In genomic region chr10:120026437-120026836, GRCm38 (mm10) we compare ENCODE assay signal across 16 mouse cellular contexts.
DNase-seq lines count a peak whose midpoint lies in the region; ATAC-seq and TF ChIP-seq lines count a peak whose summit lies in the region.
"Had no signal": no experiment of that assay in that cellular context is flagged by ENCODE, and none has a peak within 500 bp of the region (broad histone marks: within the 10 kb centered on the region; RNA-seq: fewer than 3 reads in every experiment).

No protein-coding gene starts in this region.

- no peaks in the 10 kb centered on the region for H3K27me3 ChIP-seq in embryonic facial prominence, embryonic 14.5 days (replicated peaks; ENCODE audit: control insufficient read depth, insufficient read depth, low read length)
- H3K27me3 ChIP-seq in embryonic facial prominence, embryonic 10.5 days (replicated peaks; ENCODE audit: low read depth, poor library complexity, severe bottlenecking): no peaks in the 10 kb centered on the region
- no peaks in the 10 kb centered on the region for H3K27me3 ChIP-seq in midbrain, embryonic 14.5 days (ENCODE audit: control insufficient read depth, insufficient read depth, low read length)
- H3K27me3 ChIP-seq in midbrain, embryonic 11.5 days (ENCODE audit: control insufficient read depth, insufficient read depth, low read length): no peaks in the 10 kb centered on the region
- H3K27me3 ChIP-seq in forebrain, embryonic 16.5 days (replicated peaks; ENCODE audit: control insufficient read depth, insufficient read depth, low read length): no peaks in the 10 kb centered on the region
- no peaks in the 10 kb centered on the region for H3K27me3 ChIP-seq in neural tube, embryonic 15.5 days (replicated peaks)

- no peak overlapping the region for H3K4me2 ChIP-seq in embryonic facial prominence, embryonic 14.5 days (ENCODE audit: low read depth, low read length)
- no peak overlapping the region for H3K4me2 ChIP-seq in midbrain, embryonic 14.5 days (ENCODE audit: low read length)
- H3K4me2 ChIP-seq in midbrain, embryonic 11.5 days: no peak overlapping the region
- peak overlapping the region; percentile 35 for H3K4me2 ChIP-seq in forebrain, embryonic 16.5 days (ENCODE audit: low read length)
- H3K4me2 ChIP-seq in neural tube, embryonic 15.5 days: no peak overlapping the region
- H3K4me2 ChIP-seq: lung, embryonic 14.5 days had no signal

- peaks cover 3% of the 10 kb centered on the region; the same call in 1 of the 2 replicates for H3K4me1 ChIP-seq in embryonic facial prominence, embryonic 14.5 days (ENCODE audit: control insufficient read depth, insufficient read depth, low read length)
- H3K4me1 ChIP-seq in embryonic facial prominence, embryonic 10.5 days: no peaks in the 10 kb centered on the region
- H3K4me1 ChIP-seq in midbrain, embryonic 14.5 days (ENCODE audit: control insufficient read depth, insufficient read depth, low read length): 0 out of 2 replicates have a peak, but pooled peaks cover 6% of the 10 kb centered on the region
- H3K4me1 ChIP-seq in midbrain, embryonic 11.5 days (ENCODE audit: control insufficient read depth, insufficient read depth, low read length): no peaks in the 10 kb centered on the region
- H3K4me1 ChIP-seq in forebrain, embryonic 16.5 days (replicated peaks; ENCODE audit: control insufficient read depth, insufficient read depth, low read length): peaks cover 19% of the 10 kb centered on the region
- H3K4me1 ChIP-seq in neural tube, embryonic 15.5 days: 0 out of 2 replicates have a peak, but pooled peaks cover 7% of the 10 kb centered on the region
- no peaks in the 10 kb centered on the region for H3K4me1 ChIP-seq in lung, adult 2 months (ENCODE audit: control insufficient read depth, insufficient read depth, low read length)

- 58% methylated on average over 10 of the region's 10 CpGs for WGBS in embryonic facial prominence, embryonic 14.5 days
- WGBS in embryonic facial prominence, embryonic 10.5 days: 82% methylated on average over 10 of the region's 10 CpGs
- 42% methylated on average over 10 of the region's 10 CpGs for WGBS in midbrain, embryonic 14.5 days
- WGBS in midbrain, embryonic 11.5 days: 68% methylated on average over 10 of the region's 10 CpGs
- 13% methylated on average over 10 of the region's 10 CpGs for WGBS in forebrain, embryonic 16.5 days
- WGBS in neural tube, embryonic 15.5 days: 45% methylated on average over 10 of the region's 10 CpGs
- 81% methylated on average over 10 of the region's 10 CpGs for WGBS in lung, adult 2 months

- no peaks in the 10 kb centered on the region for H3K36me3 ChIP-seq in embryonic facial prominence, embryonic 14.5 days (ENCODE audit: control insufficient read depth, insufficient read depth, low read length)
- no peaks in the 10 kb centered on the region for H3K36me3 ChIP-seq in embryonic facial prominence, embryonic 10.5 days (replicated peaks)
- no peaks in the 10 kb centered on the region for H3K36me3 ChIP-seq in midbrain, embryonic 14.5 days (ENCODE audit: control insufficient read depth, insufficient read depth, low read length)
- no peaks in the 10 kb centered on the region for H3K36me3 ChIP-seq in midbrain, embryonic 11.5 days (ENCODE audit: control insufficient read depth, insufficient read depth, low read length)
- no peaks in the 10 kb centered on the region for H3K36me3 ChIP-seq in forebrain, embryonic 16.5 days (ENCODE audit: control insufficient read depth, insufficient read depth)
- H3K36me3 ChIP-seq in neural tube, embryonic 15.5 days: no peaks in the 10 kb centered on the region

- H3K27ac ChIP-seq in embryonic facial prominence, embryonic 14.5 days (replicated peaks; ENCODE audit: low read depth, low read length): no peak overlapping the region
- H3K27ac ChIP-seq in embryonic facial prominence, embryonic 10.5 days (replicated peaks): no peak overlapping the region
- peak overlapping the region; percentile 56 for H3K27ac ChIP-seq in midbrain, embryonic 14.5 days (replicated peaks; ENCODE audit: low read depth, low read length)
- no peak overlapping the region for H3K27ac ChIP-seq in midbrain, embryonic 11.5 days (ENCODE audit: low read depth, low read length)
- peak overlapping the region; percentile 86 for H3K27ac ChIP-seq in forebrain, embryonic 16.5 days (ENCODE audit: low read length)
- H3K27ac ChIP-seq in neural tube, embryonic 15.5 days (replicated peaks): peak overlapping the region; percentile 20; the same call in 1 of the 2 replicates
- H3K27ac ChIP-seq: heart, adult 2 months had no signal

- no peak overlapping the region for H3K9ac ChIP-seq in embryonic facial prominence, embryonic 14.5 days (ENCODE audit: low read depth, low read length)
- no peak overlapping the region for H3K9ac ChIP-seq in midbrain, embryonic 14.5 days (replicated peaks; ENCODE audit: low read length)
- H3K9ac ChIP-seq in midbrain, embryonic 11.5 days (ENCODE audit: low read length): no peak overlapping the region
- H3K9ac ChIP-seq in forebrain, embryonic 16.5 days (replicated peaks; ENCODE audit: low read depth, low read length): no peak overlapping the region
- H3K9ac ChIP-seq in neural tube, embryonic 15.5 days (replicated peaks): no peak overlapping the region
- H3K9ac ChIP-seq: lung, embryonic 14.5 days had no signal

- H3K9me3 ChIP-seq in embryonic facial prominence, embryonic 14.5 days (ENCODE audit: control insufficient read depth, low read length): no peaks in the 10 kb centered on the region
- no peaks in the 10 kb centered on the region for H3K9me3 ChIP-seq in embryonic facial prominence, embryonic 10.5 days
- no peaks in the 10 kb centered on the region for H3K9me3 ChIP-seq in midbrain, embryonic 14.5 days (ENCODE audit: control insufficient read depth, low read length)
- no peaks in the 10 kb centered on the region for H3K9me3 ChIP-seq in midbrain, embryonic 11.5 days (ENCODE audit: control insufficient read depth, low read length)
- no peaks in the 10 kb centered on the region for H3K9me3 ChIP-seq in forebrain, embryonic 16.5 days (ENCODE audit: control insufficient read depth, low read length)
- H3K9me3 ChIP-seq in neural tube, embryonic 15.5 days (replicated peaks): no peaks in the 10 kb centered on the region

- DNase-seq in embryonic facial prominence, embryonic 14.5 days (ENCODE audit: low spot score): peak; percentile 84
- no peak for DNase-seq in embryonic facial prominence, embryonic 10.5 days (ENCODE audit: low spot score)
- peak; percentile 77 for DNase-seq in midbrain, embryonic 14.5 days
- no peak for DNase-seq in midbrain, embryonic 11.5 days (ENCODE audit: low spot score, missing footprints)
- no peak for DNase-seq in adrenal gland, adult 2 months
- no peak for DNase-seq in lung, adult 2 months
- DNase-seq: adrenal gland, postnatal 36 days; cerebellum, adult 11 months; heart, adult 2 months; heart, postnatal 36 days; kidney, adult 18-20 months; liver; lung, embryonic 14.5 days had no signal

- ATAC-seq in embryonic facial prominence, embryonic 14.5 days (ENCODE audit: low read depth): peak; percentile 86
- ATAC-seq in midbrain, embryonic 14.5 days (ENCODE audit: low FRiP score, low TSS enrichment): peak; percentile 67
- no peak for ATAC-seq in midbrain, embryonic 11.5 days (ENCODE audit: low FRiP score)
- ATAC-seq in forebrain, embryonic 16.5 days: peak; percentile 98
- ATAC-seq in neural tube, embryonic 15.5 days (ENCODE audit: low FRiP score): peak; percentile 70

- H3K4me3 ChIP-seq in embryonic facial prominence, embryonic 14.5 days (ENCODE audit: low read depth, low read length): no peak overlapping the region
- H3K4me3 ChIP-seq in embryonic facial prominence, embryonic 10.5 days: no peak overlapping the region
- no peak overlapping the region for H3K4me3 ChIP-seq in midbrain, embryonic 14.5 days (replicated peaks; ENCODE audit: low read depth, low read length)
- H3K4me3 ChIP-seq in midbrain, embryonic 11.5 days (ENCODE audit: low read depth, low read length): no peak overlapping the region
- H3K4me3 ChIP-seq in forebrain, embryonic 16.5 days (replicated peaks; ENCODE audit: low read length): no peak overlapping the region
- no peak overlapping the region for H3K4me3 ChIP-seq in neural tube, embryonic 15.5 days (replicated peaks)
- no peak overlapping the region for H3K4me3 ChIP-seq in lung, adult 2 months (replicated peaks; ENCODE audit: extremely low read depth, low read depth, low read length)
- H3K4me3 ChIP-seq: erythroblast, embryonic 14.5 days; heart, adult 2 months had no signal

- TF ChIP-seq CTCF in lung, adult 2 months (IDR thresholded peaks at IDR 0.05; ENCODE audit: insufficient read depth, low read length): no peak

- TF ChIP-seq POLR2A in lung, adult 2 months (IDR thresholded peaks at IDR 0.05; ENCODE audit: borderline replicate concordance, extremely low read depth, low read depth, low read length): no peak

Comparison
In these comparisons a context has a peak if more than half of its experiments do, and no peak if none do; other contexts are left out.
1. DNase-seq: peak in embryonic facial prominence, embryonic 14.5 days (single experiment) and midbrain, embryonic 14.5 days (single experiment); none in embryonic facial prominence, embryonic 10.5 days (single experiment), midbrain, embryonic 11.5 days (single experiment), adrenal gland, adult 2 months (single experiment) and lung, adult 2 months (single experiment).
2. H3K27ac ChIP-seq: peak in midbrain, embryonic 14.5 days (single experiment), forebrain, embryonic 16.5 days (single experiment) and neural tube, embryonic 15.5 days (single experiment); none in embryonic facial prominence, embryonic 14.5 days (single experiment), embryonic facial prominence, embryonic 10.5 days (single experiment) and midbrain, embryonic 11.5 days (single experiment).